ENCODE assay signal across 36 mouse cellular contexts in the genomic region with DNA sequence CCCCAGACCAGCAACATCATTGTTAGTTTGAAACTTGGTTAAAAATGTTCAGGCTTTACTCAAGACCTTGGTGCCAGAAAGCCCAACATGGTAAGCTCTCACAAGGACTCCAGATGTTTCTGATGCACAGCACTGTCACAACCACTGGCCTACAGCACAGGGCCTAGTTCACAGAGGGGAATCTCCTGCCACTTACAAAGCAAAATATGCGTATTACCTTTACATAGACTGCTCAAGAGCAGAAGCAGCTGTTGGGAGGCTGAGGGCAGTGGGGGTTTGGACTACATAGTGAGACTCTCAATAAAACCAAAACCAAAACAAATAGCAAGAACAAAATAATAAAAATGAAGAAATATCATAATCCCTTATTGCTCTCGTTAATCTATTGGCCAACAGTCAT. TPM values are rescaled to one million over a fixed set of nuclear protein-coding genes. Genes with fewer than 3 reads are reported as not detected.
"Had no signal": no experiment of that assay in that cellular context is flagged by ENCODE, and none has a peak within 500 bp of the region (broad histone marks: within the 10 kb centered on the region; RNA-seq: fewer than 3 reads in every experiment).

No protein-coding gene starts in this region.

- H3K4me2 ChIP-seq: heart, embryonic 11.5 days; heart, embryonic 12.5 days; heart, embryonic 13.5 days; heart, embryonic 15.5 days; hindbrain, embryonic 12.5 days; hindbrain, embryonic 13.5 days; hindbrain, embryonic 14.5 days; hindbrain, embryonic 15.5 days; intestine, embryonic 15.5 days; kidney, embryonic 15.5 days had no signal

- ATAC-seq: hindbrain, embryonic 16.5 days; hindbrain, postnatal 0 days; inflammation-experienced regulatory T-cells, adult 6 months; intestine, embryonic 15.5 days; intestine, embryonic 16.5 days; intestine, postnatal 0 days had no signal

- H3K9ac ChIP-seq: heart, embryonic 12.5 days; heart, embryonic 13.5 days; heart, embryonic 15.5 days; hindbrain, embryonic 12.5 days; hindbrain, embryonic 13.5 days; hindbrain, embryonic 14.5 days; hindbrain, embryonic 15.5 days; intestine, embryonic 15.5 days; kidney, embryonic 15.5 days had no signal

- DNase-seq: heart, adult 2 months; heart, postnatal 14 days; heart, postnatal 36 days; heart, postnatal 4 days; kidney, adult 11 months; kidney, adult 18-20 months; kidney, adult 2 months; kidney, adult 8-10 months; kidney, adult 9 months; kidney, postnatal 10 days; kidney, postnatal 14 days; kidney, postnatal 25 days; kidney, postnatal 36 days; kidney, postnatal 4 days; layer of hippocampus, adult 9-11 months; layer of hippocampus, postnatal 36 days had no signal

- H3K27me3 ChIP-seq: heart, embryonic 12.5 days; heart, embryonic 15.5 days; hindbrain, embryonic 12.5 days; hindbrain, embryonic 15.5 days; intestine, embryonic 15.5 days; kidney, embryonic 15.5 days had no signal

- H3K36me3 ChIP-seq: heart, embryonic 12.5 days; heart, embryonic 13.5 days; heart, embryonic 15.5 days; hindbrain, embryonic 10.5 days; hindbrain, embryonic 12.5 days; hindbrain, embryonic 15.5 days; intestine, embryonic 15.5 days; kidney, embryonic 15.5 days had no signal

- H3K27ac ChIP-seq: heart, adult 2 months; heart, embryonic 13.5 days; heart, embryonic 15.5 days; hindbrain, embryonic 10.5 days; hindbrain, embryonic 12.5 days; hindbrain, embryonic 13.5 days; hindbrain, embryonic 14.5 days; hindbrain, embryonic 15.5 days; hindbrain, postnatal 0 days; intestine, embryonic 15.5 days; kidney, embryonic 15.5 days; kidney, postnatal 0 days; layer of hippocampus, adult 2 months had no signal

- H3K4me1 ChIP-seq: heart, embryonic 12.5 days; heart, embryonic 13.5 days; hindbrain, embryonic 12.5 days; hindbrain, embryonic 15.5 days; intestine, embryonic 15.5 days; kidney, embryonic 15.5 days had no signal

- H3K9me3 ChIP-seq: heart, embryonic 13.5 days; heart, embryonic 15.5 days; hindbrain, embryonic 13.5 days; hindbrain, embryonic 15.5 days; intestine, embryonic 15.5 days; kidney, embryonic 15.5 days had no signal

- H3K4me3 ChIP-seq: heart, adult 2 months; heart, embryonic 12.5 days; heart, embryonic 13.5 days; heart, embryonic 15.5 days; hindbrain, embryonic 10.5 days; hindbrain, embryonic 12.5 days; hindbrain, embryonic 13.5 days; hindbrain, embryonic 15.5 days; intestine, embryonic 15.5 days; kidney, embryonic 15.5 days; layer of hippocampus, adult 2 months had no signal

RNA-seq across cellular contexts. Expression of a gene that starts 11.2 kb away (rescaled TPM):
- total RNA-seq: hematopoietic stem cell, adult 5-6 weeks had no signal
- polyA plus RNA-seq: heart, postnatal 0 days; inflammation-experienced regulatory T-cells, adult 6 months had no signal
